ENCODE assay signal across 7 mouse cellular contexts in the genomic region with DNA sequence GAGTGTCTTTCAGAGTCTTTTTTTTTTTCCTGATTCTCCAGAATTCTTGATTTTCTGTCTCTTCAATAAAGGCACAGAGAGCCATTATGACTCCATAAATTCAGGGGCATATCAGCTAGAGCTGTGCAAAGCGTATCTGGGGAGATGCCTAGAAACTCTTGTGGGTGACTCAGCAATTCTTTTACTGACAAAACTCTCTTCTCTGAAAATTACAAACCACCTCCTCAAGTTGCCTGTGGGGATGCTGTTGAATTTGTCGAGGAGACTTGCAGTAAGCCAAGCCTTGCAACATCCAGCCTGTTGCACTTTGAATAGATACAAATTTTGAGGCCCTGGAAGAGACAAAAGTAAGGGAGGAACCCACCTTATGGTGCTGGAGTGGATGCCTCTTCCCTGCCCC.
"Had no signal": no experiment of that assay in that cellular context is flagged by ENCODE, and none has a peak within 500 bp of the region (broad histone marks: within the 10 kb centered on the region; RNA-seq: fewer than 3 reads in every experiment).

No protein-coding gene starts in this region.

- DNase-seq: kidney, adult 8-10 months; kidney, postnatal 25 days; liver; liver, embryonic 13.5 days; liver, postnatal 0 days; lung, postnatal 14 days; thymus, postnatal 4 days had no signal
